Mouse (Mus musculus) G1E (cell line): Measurements from ENCODE around the gene Foxn3. TPM values are rescaled to one million over a fixed set of nuclear protein-coding genes. Genes with fewer than 3 reads are reported as not detected.

Source experiments
- ATAC-seq: 2 replicates; pipeline ENCODE4 v1.8.0; 2016; ENCODE audit warnings: mild to moderate bottlenecking; ENCODE audit not compliant: insufficient number of reproducible peaks, poor library complexity, low FRiP score, severe bottlenecking; ENCODE audit errors: extremely low read depth
- DNase-seq: peaks from one replicate; pipeline ENCODE4 v3.0.0; 2012; ENCODE audit warnings: low spot score
- H3K27me3 ChIP-seq: 2 replicates; pipeline ENCODE4 v1.6.1; 2012; ENCODE audit warnings: mild to moderate bottlenecking, low read length, inconsistent platforms; ENCODE audit not compliant: insufficient read depth
- H3K36me3 ChIP-seq: replicated peaks from 2 replicates; pipeline ENCODE3; 2012; ENCODE audit warnings: mild to moderate bottlenecking, inconsistent platforms
- H3K4me1 ChIP-seq: 2 replicates; pipeline ENCODE4 v1.6.1; 2012; ENCODE audit warnings: low read depth, low read length, inconsistent platforms, mixed read lengths; ENCODE audit not compliant: insufficient read depth
- H3K4me3 ChIP-seq: 2 replicates; pipeline ENCODE4 v1.5.1; 2012; ENCODE audit warnings: low read depth, mild to moderate bottlenecking, inconsistent platforms, low read length, moderate library complexity, mixed read lengths
- H3K9me3 ChIP-seq: replicated peaks from 2 replicates; pipeline ENCODE4 v1.6.1; 2012; ENCODE audit warnings: inconsistent platforms
- CTCF ChIP-seq: IDR thresholded peaks from 2 replicates; pipeline ENCODE4 v1.5.1; 2012; ENCODE audit warnings: low read depth, low read length, inconsistent platforms, mixed read lengths
- GATA1 ChIP-seq: IDR thresholded peaks from 2 replicates; pipeline ENCODE4 v1.6.1; 2012; ENCODE audit warnings: borderline replicate concordance, low read length, inconsistent platforms, mixed read lengths
- GATA2 ChIP-seq: IDR thresholded peaks from 2 replicates; pipeline ENCODE4 v1.6.1; 2012; ENCODE audit warnings: low read depth, low read length, inconsistent platforms, borderline replicate concordance
- POLR2AphosphoS5 ChIP-seq: IDR thresholded peaks from 2 replicates; pipeline ENCODE4 v1.6.1; 2012; ENCODE audit warnings: low read depth, low read length, inconsistent platforms; ENCODE audit not compliant: insufficient replicate concordance
- TAL1 ChIP-seq: conservative IDR thresholded peaks from 2 replicates; pipeline ENCODE4 v1.6.1; 2012; ENCODE audit warnings: low read depth, low read length, inconsistent platforms, mixed read lengths
- polyA plus RNA-seq: library from polyadenylated mRNA; stranded (reverse); fragments of >175 nt; gene quantifications from 2 replicates; pipeline ENCODE4 v1.2.3, GENCODE M21; 2012
- total RNA-seq, 2 experiments: library from RNA; stranded (forward) in 1 of 2; stranded (reverse) in 1 of 2; fragments of 200-1000 nt in 1 of 2; fragments of >200 nt in 1 of 2; fragmentation: Nextera tagmentation in 1 of 2; gene quantifications; 2 replicates each; pipeline ENCODE4 v1.2.3; 2014 to 2017

Foxn3 gene
- total and polyA plus RNA-seq, 3 experiments = 15.1 to 111 (median 20.1) TPM

GRCm38 (mm10) chr12:99537316-99537715 lies 26.1 kb downstream of the Foxn3 start:
- TF ChIP-seq GATA1 = no peak
- no peak for TF ChIP-seq POLR2AphosphoS5
- TF ChIP-seq CTCF = no peak
- TF ChIP-seq TAL1 = no peak
- TF ChIP-seq GATA2 = no peak
- H3K27me3 ChIP-seq = no peaks in the 10 kb centered on the region
- DNase-seq (no peak), ATAC-seq (no peak)
- H3K4me3 ChIP-seq = no peak overlapping the region
- H3K4me1 ChIP-seq = no peaks in the 10 kb centered on the region
- peaks cover 28% of the 10 kb centered on the region for H3K9me3 ChIP-seq
- H3K36me3 ChIP-seq = no peaks in the 10 kb centered on the region

- Histone ChIP-seq H3K36me3 (no peaks in the 10 kb centered on the region), H3K9me3 (peaks cover 28% of the 10 kb centered on the region), H3K4me1 (no peaks in the 10 kb centered on the region), H3K27me3 (no peaks in the 10 kb centered on the region), H3K4me3 (no peak overlapping the region)
- no peak for DNase-seq
- ATAC-seq = no peak
- TF ChIP-seq CTCF (no peak), GATA1 (no peak), POLR2AphosphoS5 (no peak), TAL1 (no peak), GATA2 (no peak)
These were observed 27.0 kb downstream of the Foxn3 start for GRCm38 (mm10) chr12:99536426-99536825.

GRCm38 (mm10) chr12:99532342-99532741 lies 31.0 kb downstream of the Foxn3 start:
- no peaks in the 10 kb centered on the region for H3K36me3 ChIP-seq
- no peaks in the 10 kb centered on the region for H3K27me3 ChIP-seq
- no peak overlapping the region for H3K4me3 ChIP-seq
- peaks cover 36% of the 10 kb centered on the region for H3K9me3 ChIP-seq
- no peaks in the 10 kb centered on the region for H3K4me1 ChIP-seq
- ATAC-seq (no peak), DNase-seq (no peak)
- TF ChIP-seq GATA2 (no peak), GATA1 (no peak), POLR2AphosphoS5 (no peak), CTCF (no peak), TAL1 (no peak)

GRCm38 (mm10) chr12:99529687-99530411 lies 33.5 kb downstream of the Foxn3 start:
- TF ChIP-seq CTCF (no peak), POLR2AphosphoS5 (no peak), TAL1 (no peak), GATA2 (no peak), GATA1 (no peak)
- H3K9me3 ChIP-seq = peaks cover 29% of the 10 kb centered on the region
- no peaks in the 10 kb centered on the region for H3K27me3 ChIP-seq
- H3K4me1 ChIP-seq = peaks cover 3% of the 10 kb centered on the region; the same call in 1 of the 2 replicates
- H3K36me3 ChIP-seq = no peaks in the 10 kb centered on the region
- DNase-seq = no peak
- no peak overlapping the region for H3K4me3 ChIP-seq
- ATAC-seq = no peak

- H3K4me1 ChIP-seq = peaks cover 3% of the 10 kb centered on the region; the same call in 1 of the 2 replicates
- 0 out of 2 replicates have a peak, but pooled peaks cover 2% of the 10 kb centered on the region for H3K27me3 ChIP-seq
- TF ChIP-seq GATA1 (no peak), CTCF (no peak), GATA2 (no peak), POLR2AphosphoS5 (no peak), TAL1 (no peak)
- no peaks in the 10 kb centered on the region for H3K36me3 ChIP-seq
- peaks cover 27% of the 10 kb centered on the region for H3K9me3 ChIP-seq
- ATAC-seq (no peak), DNase-seq (no peak)
- H3K4me3 ChIP-seq = no peak overlapping the region
These were observed 34.4 kb downstream of the Foxn3 start for GRCm38 (mm10) chr12:99528958-99529357.

- no peaks in the 10 kb centered on the region for H3K36me3 ChIP-seq
- no peak for DNase-seq
- H3K4me1 ChIP-seq = peaks cover 3% of the 10 kb centered on the region; the same call in 1 of the 2 replicates
- no peak overlapping the region for H3K4me3 ChIP-seq
- TF ChIP-seq GATA2 (no peak), POLR2AphosphoS5 (no peak), CTCF (no peak), GATA1 (no peak), TAL1 (no peak)
- H3K27me3 ChIP-seq = 0 out of 2 replicates have a peak, but pooled peaks cover 2% of the 10 kb centered on the region
- no peak for ATAC-seq
- H3K9me3 ChIP-seq = peaks cover 27% of the 10 kb centered on the region
These were observed 35.9 kb downstream of the Foxn3 start for GRCm38 (mm10) chr12:99527452-99527851.
